Mouse (Mus musculus) ES-Bruce4 (cell line): ENCODE measurements around the gene Grm8. TPM values are rescaled to one million over a fixed set of nuclear protein-coding genes. Genes with fewer than 3 reads are reported as not detected.

Experiments
- H3K27ac ChIP-seq: 2 replicates; pipeline ENCODE4 v1.5.1; 2012; ENCODE audit warnings: low read length, inconsistent platforms; ENCODE audit not compliant: insufficient read depth
- H3K27me3 ChIP-seq: 2 replicates; pipeline ENCODE4 v1.6.1; 2012; ENCODE audit warnings: mild to moderate bottlenecking, low read length, inconsistent platforms; ENCODE audit not compliant: control insufficient read depth, poor library complexity, insufficient read depth, severe bottlenecking
- H3K36me3 ChIP-seq: 2 replicates; pipeline ENCODE4 v1.6.1; 2012; ENCODE audit warnings: inconsistent platforms, mild to moderate bottlenecking, low read length, moderate library complexity; ENCODE audit not compliant: control insufficient read depth, poor library complexity, insufficient read depth, severe bottlenecking
- H3K4me1 ChIP-seq: one replicate; pipeline ENCODE4 v1.8.1; 2011; ENCODE audit warnings: low read length; ENCODE audit not compliant: control insufficient read depth, insufficient read depth
- H3K4me3 ChIP-seq: 2 replicates; pipeline ENCODE4 v1.5.1; 2011; ENCODE audit warnings: low read depth, mild to moderate bottlenecking, low read length
- H3K9ac ChIP-seq: 2 replicates; pipeline ENCODE4 v1.6.1; 2012; ENCODE audit warnings: low read depth, mild to moderate bottlenecking, inconsistent platforms; ENCODE audit not compliant: poor library complexity, severe bottlenecking
- H3K9me3 ChIP-seq: replicated peaks from 2 replicates; pipeline ENCODE4 v1.6.1; 2012; ENCODE audit warnings: mild to moderate bottlenecking, low read length, inconsistent platforms; ENCODE audit not compliant: control insufficient read depth, poor library complexity, insufficient read depth, severe bottlenecking
- CTCF ChIP-seq: IDR thresholded peaks from one replicate; pipeline ENCODE4 v1.8.1; 2011; ENCODE audit warnings: low read depth, low read length
- EP300 ChIP-seq: IDR thresholded peaks from 2 replicates; pipeline ENCODE4 v1.6.1; 2011; ENCODE audit warnings: low read depth, low read length; ENCODE audit not compliant: insufficient read depth
- POLR2A ChIP-seq: IDR thresholded peaks from one replicate; pipeline ENCODE4 v1.8.1; 2011; ENCODE audit warnings: low read length; ENCODE audit not compliant: insufficient read depth
- polyA plus RNA-seq: library from polyadenylated mRNA; stranded (reverse); fragments of >200 nt; gene quantifications from 2 replicates; pipeline ENCODE4 v1.2.4, GENCODE M21; 2011; ENCODE audit warnings: low read depth; ENCODE audit not compliant: missing spikeins, insufficient read depth, insufficient read length

The Grm8 gene
- polyA plus RNA-seq, 1 experiment = 1.9 TPM

DNA sequence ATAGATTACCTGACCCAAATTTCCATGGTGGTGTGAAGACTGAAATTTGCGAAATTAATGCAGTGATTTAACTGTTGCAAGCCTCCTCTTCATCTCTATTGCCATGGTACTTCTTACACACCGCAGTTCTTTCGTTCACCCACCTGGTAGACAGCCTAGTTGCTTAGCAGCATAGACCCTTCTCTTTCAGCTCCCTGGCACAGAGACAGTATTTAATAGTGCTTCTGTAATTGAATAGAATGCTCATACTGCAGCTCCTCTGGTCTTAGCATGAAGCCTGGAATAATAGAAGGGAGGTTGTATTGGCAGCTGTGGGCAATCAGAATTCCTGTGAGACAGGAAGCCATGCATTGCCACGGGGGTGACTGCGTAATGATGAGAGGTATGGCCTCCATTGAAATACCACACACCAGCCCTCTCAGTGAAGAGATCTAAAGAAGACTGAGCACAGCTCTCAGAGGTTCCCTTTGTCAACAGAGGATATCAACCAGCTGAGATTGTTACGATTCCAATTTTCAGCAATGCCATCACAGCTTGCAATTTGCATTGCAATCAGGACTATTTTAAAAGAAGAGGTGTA, 178.6 kb downstream of the Grm8 start:
- no peak overlapping the region for H3K9ac ChIP-seq
- H3K4me3 ChIP-seq = no peak overlapping the region
- no peak for TF ChIP-seq EP300
- TF ChIP-seq POLR2A = no peak
- no peak for TF ChIP-seq CTCF
- H3K4me1 ChIP-seq = no peaks in the 10 kb centered on the region
- H3K36me3 ChIP-seq = no peaks in the 10 kb centered on the region
- no peak overlapping the region for H3K27ac ChIP-seq
- no peaks in the 10 kb centered on the region for H3K9me3 ChIP-seq
- no peaks in the 10 kb centered on the region for H3K27me3 ChIP-seq

DNA sequence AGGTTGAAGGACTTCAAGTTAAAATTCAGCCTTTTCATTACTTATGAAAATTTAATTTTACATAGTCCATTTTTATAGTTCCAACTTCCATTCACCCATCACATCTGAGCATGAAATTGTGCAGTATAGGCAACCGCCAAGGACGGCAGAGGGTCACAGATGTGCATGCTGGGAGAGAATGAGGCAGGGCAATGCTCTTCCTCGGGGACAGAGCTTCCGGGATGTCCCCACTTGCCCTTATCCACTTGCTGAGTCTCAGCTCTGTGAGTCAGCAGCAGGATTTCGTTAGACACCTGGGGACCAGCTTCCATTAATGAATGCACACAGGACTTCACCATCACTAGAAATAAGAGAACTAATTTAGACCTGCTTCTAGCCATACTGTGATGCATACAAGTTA, 183.5 kb downstream of the Grm8 start:
- H3K27me3 ChIP-seq = no peaks in the 10 kb centered on the region
- no peaks in the 10 kb centered on the region for H3K9me3 ChIP-seq
- no peak overlapping the region for H3K4me3 ChIP-seq
- H3K36me3 ChIP-seq = no peaks in the 10 kb centered on the region
- TF ChIP-seq CTCF = no peak
- TF ChIP-seq POLR2A = no peak
- no peak for TF ChIP-seq EP300
- no peak overlapping the region for H3K9ac ChIP-seq
- H3K4me1 ChIP-seq = no peaks in the 10 kb centered on the region
- no peak overlapping the region for H3K27ac ChIP-seq

DNA sequence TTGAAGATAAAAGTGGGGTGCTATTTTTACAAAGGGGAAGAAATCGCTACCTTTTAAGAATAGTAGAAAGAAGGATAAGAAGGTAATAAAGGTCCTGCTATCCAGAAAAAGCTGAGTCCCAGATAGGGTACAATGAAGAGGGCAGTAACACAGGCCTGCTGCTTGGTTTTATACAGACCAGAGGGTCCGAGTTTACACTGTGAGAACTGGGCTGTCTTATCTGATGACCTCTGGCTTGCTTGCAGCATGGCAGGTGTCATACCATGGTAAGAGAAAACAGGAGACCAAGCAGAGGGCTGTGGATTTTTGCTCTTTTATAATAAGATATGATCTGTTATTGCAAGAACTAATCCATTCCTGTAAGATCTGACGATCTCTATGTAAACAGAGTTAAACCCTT, 206.9 kb downstream of the Grm8 start:
- Histone ChIP-seq H3K4me1 (no peaks in the 10 kb centered on the region), H3K9me3 (no peaks in the 10 kb centered on the region), H3K27ac (no peak overlapping the region), H3K27me3 (no peaks in the 10 kb centered on the region), H3K4me3 (no peak overlapping the region), H3K9ac (no peak overlapping the region), H3K36me3 (no peaks in the 10 kb centered on the region)
- no peak for TF ChIP-seq CTCF
- TF ChIP-seq EP300 = no peak
- TF ChIP-seq POLR2A = no peak

DNA sequence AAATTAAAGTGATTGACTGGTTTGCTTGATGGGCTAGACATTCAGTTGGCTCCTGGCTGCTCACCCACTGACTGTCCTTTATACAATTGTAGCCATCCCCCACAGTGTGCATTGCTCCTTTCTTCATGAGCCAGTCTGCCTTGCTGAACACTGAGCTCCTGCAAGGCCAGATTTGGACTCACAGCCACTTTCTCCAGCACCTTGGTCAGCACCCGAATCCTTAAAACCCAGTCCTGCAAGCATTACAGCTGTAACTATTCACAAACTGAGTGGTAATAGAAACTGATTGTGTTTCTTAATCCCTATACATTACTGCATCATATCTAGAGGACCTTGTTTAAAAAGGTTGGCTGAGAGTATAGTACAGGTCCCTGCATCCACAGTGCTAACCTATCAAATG, 221.7 kb downstream of the Grm8 start:
- TF ChIP-seq EP300 = no peak
- no peak for TF ChIP-seq CTCF
- no peak for TF ChIP-seq POLR2A
- no peaks in the 10 kb centered on the region for H3K4me1 ChIP-seq
- no peaks in the 10 kb centered on the region for H3K36me3 ChIP-seq

DNA sequence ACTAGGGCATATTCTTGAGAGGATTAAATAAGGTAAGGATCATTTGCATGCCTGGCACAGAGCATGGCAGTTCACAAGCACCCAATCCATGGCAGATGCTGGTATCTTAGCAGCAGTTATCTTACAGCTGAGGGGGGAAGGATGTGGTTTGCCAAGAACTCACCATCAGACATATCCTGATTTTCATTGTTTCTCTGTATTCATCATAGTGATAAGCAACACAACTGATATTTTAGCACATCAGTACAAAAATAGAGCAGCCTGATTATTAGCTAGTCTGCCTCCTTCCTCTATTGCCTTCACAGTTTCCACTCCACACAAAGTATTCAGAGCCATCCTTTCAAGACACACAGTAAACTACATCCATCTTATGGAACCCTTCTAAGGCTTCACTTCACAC, 230.6 kb downstream of the Grm8 start:
- Histone ChIP-seq H3K4me1 (no peaks in the 10 kb centered on the region), H3K9me3 (no peaks in the 10 kb centered on the region), H3K9ac (no peak overlapping the region), H3K36me3 (no peaks in the 10 kb centered on the region), H3K27ac (no peak overlapping the region), H3K4me3 (no peak overlapping the region), H3K27me3 (no peaks in the 10 kb centered on the region; the same call in 1 of the 2 replicates)
- TF ChIP-seq CTCF (no peak), POLR2A (no peak), EP300 (no peak)

More for the DNA sequence above, 221.7 kb downstream of the Grm8 start:
- H3K9me3 ChIP-seq = 0 out of 2 replicates have a peak, but pooled peaks cover 2% of the 10 kb centered on the region
- H3K27ac ChIP-seq = no peak overlapping the region
- H3K27me3 ChIP-seq = no peaks in the 10 kb centered on the region
- no peak overlapping the region for H3K4me3 ChIP-seq
- H3K9ac ChIP-seq = no peak overlapping the region

DNA sequence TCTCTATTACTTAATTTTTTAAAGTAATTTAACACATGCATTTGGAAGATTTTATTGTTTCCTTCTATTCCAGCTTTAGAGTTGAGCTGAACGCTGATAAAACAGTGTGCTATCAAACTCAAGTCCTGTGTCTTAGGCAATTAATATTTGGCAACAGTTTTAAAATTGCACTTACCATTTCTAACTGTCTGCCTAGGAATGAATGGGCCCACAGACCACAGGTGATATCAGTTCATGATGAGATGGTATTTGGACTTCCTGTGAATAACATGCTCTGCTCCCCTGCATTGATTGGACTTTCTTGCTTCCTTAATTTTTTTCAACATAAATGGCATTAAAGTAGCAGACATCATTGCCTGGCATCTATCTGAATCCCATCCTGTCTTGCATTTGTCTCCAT, 232.8 kb downstream of the Grm8 start:
- Histone ChIP-seq H3K27me3 (no peaks in the 10 kb centered on the region; the same call in 1 of the 2 replicates), H3K4me1 (no peaks in the 10 kb centered on the region), H3K4me3 (no peak overlapping the region), H3K9ac (no peak overlapping the region), H3K27ac (no peak overlapping the region), H3K9me3 (no peaks in the 10 kb centered on the region), H3K36me3 (no peaks in the 10 kb centered on the region)
- TF ChIP-seq EP300 (no peak), CTCF (no peak), POLR2A (no peak)
